Mouse (Mus musculus): ENCODE data around the gene Il12a. TPM values are rescaled to one million over a fixed set of nuclear protein-coding genes. Genes with fewer than 3 reads are reported as not detected.

The Il12a gene
- polyA plus RNA-seq, 1 experiment from 2014 or later: 4.5 TPM

DNA sequence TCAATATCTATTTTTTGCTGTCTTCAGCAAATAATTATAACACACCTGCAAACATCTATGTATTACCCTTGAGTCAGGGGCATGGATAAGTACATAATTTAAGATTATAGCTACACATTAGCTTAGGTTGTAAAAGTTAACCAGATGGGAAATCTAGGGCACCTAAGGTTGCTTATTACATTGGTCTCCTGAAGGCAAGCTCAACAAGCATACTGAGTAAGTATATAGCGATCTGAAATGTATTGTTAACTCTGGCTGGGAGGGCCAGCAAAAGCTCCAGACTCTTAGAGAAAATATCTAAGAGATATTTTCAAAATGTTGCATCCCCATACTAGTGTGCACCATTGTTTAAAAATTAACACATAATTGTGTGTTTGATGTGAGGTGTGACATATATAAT, 22.6 kb upstream of the Il12a start:
- H3K27ac ChIP-seq: no peak overlapping the region
- no peak overlapping the region for H3K4me3 ChIP-seq
- no peaks in the 10 kb centered on the region for H3K9me3 ChIP-seq (replicated peaks)
- 80% methylated on average over 1 of the region's 1 CpGs for WGBS (ENCODE audit: insufficient replicate concordance)
- ATAC-seq: no peak
- H3K4me1 ChIP-seq: no peaks in the 10 kb centered on the region
- H3K27me3 ChIP-seq (replicated peaks): no peaks in the 10 kb centered on the region
- no peak overlapping the region for H3K9ac ChIP-seq
- H3K36me3 ChIP-seq: no peaks in the 10 kb centered on the region
- H3K4me2 ChIP-seq: no peak overlapping the region

DNA sequence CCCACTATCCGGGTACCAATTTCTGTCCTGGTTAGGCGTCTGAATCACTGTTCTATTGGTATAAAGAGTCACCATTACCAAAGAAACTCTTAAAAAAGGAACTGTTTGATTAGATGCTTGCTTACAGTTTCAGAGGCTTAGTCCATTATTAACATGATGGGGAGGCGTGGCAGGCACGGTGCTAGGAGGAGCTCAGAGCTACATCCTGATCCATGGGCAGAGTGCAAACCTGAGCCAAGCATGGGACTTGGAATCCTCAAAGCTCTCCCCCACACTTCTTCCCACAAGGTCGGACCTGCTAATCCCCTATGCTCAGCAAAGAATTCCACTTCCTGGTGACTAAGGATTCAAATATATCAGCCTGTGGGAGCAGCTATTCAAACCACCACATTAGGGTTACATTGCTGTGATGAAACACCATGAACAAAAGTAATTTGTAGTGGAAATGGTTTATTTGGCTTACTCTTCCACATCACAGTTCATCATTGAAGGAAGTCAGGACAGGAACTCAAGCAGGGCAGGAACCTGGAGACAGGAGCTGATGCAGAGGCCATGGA, 20.9 kb upstream of the Il12a start:
- Histone ChIP-seq H3K4me1 (no peaks in the 10 kb centered on the region), H3K4me2 (no peak overlapping the region), H3K4me3 (no peak overlapping the region), H3K27ac (no peak overlapping the region), H3K27me3 (replicated peaks) (no peaks in the 10 kb centered on the region), H3K36me3 (no peaks in the 10 kb centered on the region), H3K9ac (no peak overlapping the region), H3K9me3 (replicated peaks) (no peaks in the 10 kb centered on the region)
- ATAC-seq: no peak
- WGBS (ENCODE audit: insufficient replicate concordance): 68% methylated on average over 5 of the region's 5 CpGs

DNA sequence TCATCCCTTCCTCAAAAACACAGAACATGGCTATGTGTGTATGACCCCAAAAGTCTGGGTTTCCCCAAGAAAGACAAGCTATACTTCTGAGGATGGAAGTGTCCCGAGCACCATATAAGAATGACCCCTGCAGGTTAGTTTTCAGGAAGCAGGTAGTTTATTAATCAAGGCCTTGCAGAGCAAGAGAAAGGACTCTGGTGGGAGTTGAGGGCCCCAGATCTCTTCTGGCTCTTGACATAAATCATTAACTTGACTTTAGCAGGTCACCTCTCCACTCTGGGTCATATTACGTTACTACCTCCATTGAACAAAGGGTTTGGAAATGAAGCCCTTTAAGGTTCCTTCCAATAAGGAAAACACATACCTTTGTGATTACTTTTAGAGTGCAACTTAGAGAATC, 15.7 kb upstream of the Il12a start:
- Histone ChIP-seq H3K9ac (no peak overlapping the region), H3K9me3 (replicated peaks) (no peaks in the 10 kb centered on the region), H3K36me3 (no peaks in the 10 kb centered on the region), H3K27me3 (replicated peaks) (no peaks in the 10 kb centered on the region), H3K4me2 (no peak overlapping the region), H3K27ac (no peak overlapping the region), H3K4me3 (no peak overlapping the region), H3K4me1 (peaks cover 29% of the 10 kb centered on the region)
- 65% methylated on average over 2 of the region's 2 CpGs for WGBS (ENCODE audit: insufficient replicate concordance)
- ATAC-seq: no peak

DNA sequence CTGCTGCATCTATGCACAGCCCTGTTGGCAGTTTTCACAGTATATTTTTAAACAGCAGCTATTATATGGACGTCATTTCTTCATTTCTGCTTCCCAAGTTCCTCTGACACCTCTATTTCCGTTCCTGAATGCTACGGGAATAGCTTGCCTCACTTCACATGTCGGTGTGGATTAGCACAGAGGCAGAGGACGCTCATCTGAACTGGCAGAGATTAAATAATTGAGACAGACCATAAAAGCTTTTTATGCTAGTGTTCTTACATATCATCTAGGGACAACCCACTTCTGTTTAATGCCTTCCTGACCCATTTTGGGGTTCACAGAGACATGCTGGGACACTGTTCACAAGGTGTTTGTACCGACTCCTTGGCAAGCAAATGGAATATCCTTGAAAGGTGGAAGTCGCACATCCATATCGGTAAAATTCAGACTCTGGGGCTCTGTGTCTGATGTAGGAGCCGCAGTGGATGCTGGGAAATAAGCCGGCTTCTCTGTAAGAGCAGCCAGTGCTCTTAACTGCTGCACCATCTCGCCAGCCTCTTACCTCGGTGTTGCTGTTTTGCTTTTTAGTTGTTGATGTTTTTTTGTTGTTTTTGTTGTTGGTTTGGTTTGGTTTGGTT, 15.1 kb upstream of the Il12a start:
- Histone ChIP-seq H3K4me2 (no peak overlapping the region), H3K36me3 (no peaks in the 10 kb centered on the region), H3K9me3 (replicated peaks) (no peaks in the 10 kb centered on the region), H3K27me3 (replicated peaks) (no peaks in the 10 kb centered on the region), H3K27ac (no peak overlapping the region), H3K9ac (no peak overlapping the region), H3K4me1 (peaks cover 29% of the 10 kb centered on the region), H3K4me3 (no peak overlapping the region)
- ATAC-seq: no peak
- 77% methylated on average over 12 of the region's 12 CpGs for whole genome bisulfite sequencing (ENCODE audit: insufficient replicate concordance)

DNA sequence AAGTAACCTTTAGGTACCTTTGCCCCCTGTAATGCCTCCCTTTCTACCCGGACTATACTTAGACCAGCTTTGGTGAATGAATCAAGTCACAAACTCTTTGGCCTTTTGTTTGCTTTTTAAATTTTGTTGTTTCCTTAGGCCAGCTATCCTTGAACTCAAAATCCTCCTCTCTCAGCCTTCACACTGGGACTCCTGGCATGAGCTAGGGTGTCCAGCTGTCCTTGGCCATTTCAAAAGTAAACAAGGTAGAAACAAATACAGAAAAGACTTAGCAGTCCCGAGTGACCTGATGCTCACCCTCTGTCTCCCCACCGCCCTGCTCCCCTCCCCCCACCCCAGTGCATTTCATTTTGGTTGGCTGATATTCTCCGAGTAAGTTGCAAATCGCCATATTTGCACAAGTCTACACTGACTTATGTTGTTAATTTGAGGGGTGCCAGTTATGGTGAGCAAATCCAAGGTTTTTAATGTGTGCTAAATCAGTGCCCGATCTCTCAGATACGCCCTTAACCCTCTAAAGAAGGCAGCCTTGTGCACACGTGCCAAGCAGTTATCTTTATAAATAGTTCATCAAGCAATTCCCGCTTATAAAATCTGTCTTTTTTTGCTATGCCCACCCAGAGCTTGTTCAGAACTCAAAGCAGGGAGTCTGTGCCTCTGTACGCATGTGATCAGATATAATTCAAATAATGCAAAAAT, 14.3 kb upstream of the Il12a start:
- H3K4me1 ChIP-seq: peaks cover 29% of the 10 kb centered on the region
- WGBS (ENCODE audit: insufficient replicate concordance): 42% methylated on average over 10 of the region's 10 CpGs
- H3K9ac ChIP-seq: no peak overlapping the region
- no peak for ATAC-seq
- H3K27me3 ChIP-seq (replicated peaks): no peaks in the 10 kb centered on the region
- H3K4me2 ChIP-seq: peak overlapping the region; percentile 60; the same call in 1 of the 2 replicates
- H3K36me3 ChIP-seq: no peaks in the 10 kb centered on the region
- no peak overlapping the region for H3K4me3 ChIP-seq
- H3K27ac ChIP-seq: 0 out of 2 replicates have a peak overlapping the region, but pooled peaks have one; percentile 8
- no peaks in the 10 kb centered on the region for H3K9me3 ChIP-seq (replicated peaks)

DNA sequence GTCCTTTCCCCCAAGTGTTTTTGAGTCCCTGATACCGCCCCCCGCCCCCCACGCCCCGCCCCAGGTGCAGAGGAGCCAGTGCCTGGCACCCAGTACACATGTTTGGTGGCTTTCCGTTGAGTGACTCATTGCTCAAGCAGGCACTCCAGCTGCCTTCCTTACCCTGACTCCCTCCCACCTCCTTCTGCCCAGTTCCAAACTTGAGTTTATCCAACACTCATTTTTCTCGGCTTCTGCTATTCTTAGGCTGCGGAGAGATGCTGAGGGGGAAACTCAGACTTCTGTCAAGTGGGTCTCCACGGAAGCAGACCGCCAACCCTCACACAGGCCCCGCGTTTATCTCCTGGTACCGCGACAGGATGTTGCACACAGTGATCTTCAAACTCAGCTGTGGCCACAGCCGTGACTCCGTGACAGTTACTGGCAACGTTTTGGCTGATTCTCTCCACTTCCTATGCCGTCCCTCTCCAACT, 13.6 kb upstream of the Il12a start:
- Histone ChIP-seq H3K4me3 (peak overlapping the region; percentile 24), H3K9me3 (replicated peaks) (no peaks in the 10 kb centered on the region), H3K4me2 (peak overlapping the region; percentile 60), H3K9ac (no peak overlapping the region), H3K27ac (peak overlapping the region; percentile 8), H3K27me3 (replicated peaks) (no peaks in the 10 kb centered on the region), H3K36me3 (no peaks in the 10 kb centered on the region), H3K4me1 (peaks cover 29% of the 10 kb centered on the region)
- ATAC-seq: peak; percentile 76
- 7% methylated on average over 17 of the region's 17 CpGs for WGBS (ENCODE audit: insufficient replicate concordance)

DNA sequence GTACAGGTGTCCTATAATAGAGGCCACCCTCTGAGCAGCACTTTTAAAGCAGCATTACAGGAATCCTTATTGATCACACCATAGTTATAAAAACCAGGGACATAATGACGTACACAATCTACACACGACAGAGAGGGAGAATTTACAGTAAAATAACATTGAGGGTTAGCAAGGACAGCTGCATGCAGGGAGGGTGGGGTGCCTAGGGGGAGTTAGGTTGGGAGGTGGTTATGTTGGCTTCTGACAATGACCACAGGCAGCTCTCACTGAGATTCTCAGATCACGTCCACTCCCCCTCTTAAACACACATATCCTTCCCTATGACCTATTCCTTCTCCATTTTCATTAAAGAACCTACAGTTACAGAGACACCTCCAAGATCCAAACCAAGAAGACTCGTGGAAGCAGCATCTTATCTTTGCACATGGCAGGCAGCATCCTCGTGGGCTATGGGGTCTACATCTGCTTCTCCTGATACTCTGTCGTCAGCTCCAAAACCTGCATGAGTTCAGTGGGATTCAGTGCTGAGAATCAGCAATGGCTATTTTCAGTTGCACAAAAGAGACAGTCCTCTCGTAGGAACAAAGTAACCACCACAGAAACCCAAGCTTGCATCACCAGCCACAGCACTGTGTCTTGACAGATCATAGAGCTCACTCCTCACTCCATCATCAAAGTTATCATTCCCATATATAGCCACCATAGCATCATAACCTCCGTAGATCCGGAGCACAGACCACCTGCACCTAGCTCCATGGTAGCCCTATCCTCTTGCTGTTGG, 11.4 kb upstream of the Il12a start:
- Histone ChIP-seq H3K27me3 (replicated peaks) (no peaks in the 10 kb centered on the region), H3K4me3 (no peak overlapping the region), H3K9me3 (replicated peaks) (no peaks in the 10 kb centered on the region), H3K36me3 (no peaks in the 10 kb centered on the region), H3K27ac (no peak overlapping the region), H3K4me2 (no peak overlapping the region), H3K4me1 (peaks cover 29% of the 10 kb centered on the region), H3K9ac (no peak overlapping the region)
- WGBS (ENCODE audit: insufficient replicate concordance): 51% methylated on average over 9 of the region's 9 CpGs
- no peak for ATAC-seq

DNA sequence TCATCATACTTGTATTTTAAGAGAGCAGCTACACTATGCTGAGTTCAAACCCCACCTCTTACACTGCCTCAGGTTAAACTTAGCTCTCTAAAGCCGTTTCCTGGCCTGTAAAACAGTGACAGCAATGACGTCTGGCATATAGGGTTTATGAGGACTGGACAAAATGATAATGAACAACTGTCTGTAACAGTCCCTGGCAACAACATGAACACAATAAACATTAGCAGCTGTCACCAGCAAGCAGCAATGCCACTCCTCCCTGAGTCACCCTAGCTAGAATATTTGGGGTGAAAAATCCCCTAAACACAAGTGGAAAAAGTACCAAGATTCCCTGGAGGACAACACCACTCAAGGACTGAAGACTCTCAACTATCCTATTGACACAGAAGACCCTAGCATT, 6.9 kb upstream of the Il12a start:
- H3K9ac ChIP-seq: no peak overlapping the region
- no peaks in the 10 kb centered on the region for H3K36me3 ChIP-seq
- no peak overlapping the region for H3K4me2 ChIP-seq
- ATAC-seq: no peak
- H3K9me3 ChIP-seq (replicated peaks): no peaks in the 10 kb centered on the region
- 18% methylated on average over 2 of the region's 2 CpGs for WGBS (ENCODE audit: insufficient replicate concordance)
- H3K27me3 ChIP-seq (replicated peaks): no peaks in the 10 kb centered on the region
- H3K4me1 ChIP-seq: peaks cover 10% of the 10 kb centered on the region
- H3K27ac ChIP-seq: no peak overlapping the region
- H3K4me3 ChIP-seq: no peak overlapping the region

DNA sequence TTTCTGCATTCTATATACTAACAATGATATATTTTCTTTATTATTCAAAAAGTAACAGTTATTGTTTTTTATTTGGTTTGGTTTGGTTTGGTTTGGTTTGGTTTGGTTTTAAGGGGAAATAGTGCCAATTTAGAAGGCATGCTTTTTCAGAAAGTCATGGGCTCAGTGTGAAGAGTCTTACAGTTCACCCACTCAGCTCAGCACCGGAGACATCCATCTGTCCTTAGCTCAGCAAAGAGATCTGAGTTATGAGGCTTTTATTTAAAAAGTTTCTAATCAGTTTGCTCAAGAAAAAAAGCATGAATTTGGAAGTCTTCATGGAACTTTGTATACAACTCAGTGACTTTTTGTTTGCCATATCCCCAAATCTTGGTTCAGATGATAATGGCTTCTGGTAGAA, 6.2 kb upstream of the Il12a start:
- Histone ChIP-seq H3K4me1 (peaks cover 3% of the 10 kb centered on the region; the same call in 1 of the 2 replicates), H3K4me3 (no peak overlapping the region), H3K27me3 (replicated peaks) (no peaks in the 10 kb centered on the region), H3K9ac (no peak overlapping the region), H3K9me3 (replicated peaks) (no peaks in the 10 kb centered on the region), H3K4me2 (no peak overlapping the region), H3K27ac (no peak overlapping the region), H3K36me3 (no peaks in the 10 kb centered on the region)
- no peak for ATAC-seq
- 69% methylated on average over 1 of the region's 1 CpGs for WGBS (ENCODE audit: insufficient replicate concordance)

DNA sequence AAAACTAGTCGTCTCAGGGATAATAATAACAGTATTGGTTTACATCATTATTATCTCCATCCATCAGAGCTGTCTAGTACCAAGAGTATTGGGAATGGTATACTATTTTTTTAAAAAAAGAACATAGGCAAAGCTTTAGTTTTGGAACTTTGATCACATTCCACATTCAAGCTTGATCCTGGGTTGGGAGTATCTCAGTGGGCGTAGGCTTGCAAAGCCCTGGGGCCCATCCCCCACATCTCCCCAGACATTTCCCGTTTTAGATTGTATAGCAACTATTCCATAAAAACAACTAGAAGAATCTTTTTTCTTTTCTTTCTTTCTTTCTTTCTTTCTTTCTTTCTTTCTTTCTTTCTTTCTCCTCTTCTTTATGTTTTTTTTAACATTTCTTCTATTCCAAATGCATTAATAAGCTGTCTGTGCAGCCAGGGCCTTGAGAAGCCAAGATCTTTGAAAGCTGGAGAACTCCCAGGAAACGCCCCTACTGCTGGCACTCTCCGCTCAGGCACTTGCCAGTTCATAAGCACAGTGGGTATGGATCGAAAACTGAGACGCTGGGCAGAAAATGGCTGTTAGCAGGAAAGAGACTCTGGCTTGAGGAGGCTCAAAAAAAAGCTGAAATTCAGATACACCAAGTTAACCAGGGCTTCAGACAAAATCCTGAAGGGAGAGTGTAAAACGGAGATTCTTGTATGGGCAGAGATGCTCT, 3.4 kb upstream of the Il12a start:
- ATAC-seq: no peak
- H3K9me3 ChIP-seq (replicated peaks): no peaks in the 10 kb centered on the region
- no peak overlapping the region for H3K4me3 ChIP-seq

DNA sequence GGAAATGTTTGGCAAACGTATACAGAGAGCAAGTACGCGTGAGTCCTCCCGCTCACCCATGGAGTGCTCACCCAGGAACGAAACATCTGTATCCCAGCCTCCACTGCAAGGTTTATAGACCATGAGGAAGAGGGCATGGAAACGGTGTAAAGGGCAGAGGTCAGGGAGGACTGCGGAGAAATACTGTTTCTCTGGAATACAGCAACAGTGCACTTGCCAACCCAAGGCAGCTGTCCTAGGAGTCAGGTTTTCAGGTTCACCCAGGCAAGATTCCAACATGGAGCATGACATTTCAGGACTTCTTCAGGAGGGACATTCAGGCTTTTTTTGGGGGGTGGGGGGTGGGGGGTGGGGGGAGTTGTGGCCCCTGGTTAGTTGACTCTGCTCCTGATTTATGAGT, 1.1 kb upstream of the Il12a start:
- WGBS (ENCODE audit: insufficient replicate concordance): 78% methylated on average over 7 of the region's 7 CpGs
- 0 out of 2 replicates have a peak, but pooled peaks cover 9% of the 10 kb centered on the region for H3K27me3 ChIP-seq (replicated peaks)
- ATAC-seq: no peak

More for the DNA sequence above, 3.4 kb upstream of the Il12a start:
- Histone ChIP-seq H3K27me3 (replicated peaks) (0 out of 2 replicates have a peak, but pooled peaks cover 9% of the 10 kb centered on the region), H3K9ac (no peak overlapping the region), H3K27ac (no peak overlapping the region), H3K36me3 (no peaks in the 10 kb centered on the region), H3K4me2 (no peak overlapping the region), H3K4me1 (peaks cover 11% of the 10 kb centered on the region; the same call in 1 of the 2 replicates)
- WGBS (ENCODE audit: insufficient replicate concordance): 56% methylated on average over 8 of the region's 8 CpGs

More for the DNA sequence above, 1.1 kb upstream of the Il12a start:
- Histone ChIP-seq H3K4me1 (peaks cover 11% of the 10 kb centered on the region; the same call in 1 of the 2 replicates), H3K9me3 (replicated peaks) (no peaks in the 10 kb centered on the region), H3K4me3 (no peak overlapping the region), H3K9ac (no peak overlapping the region), H3K4me2 (no peak overlapping the region), H3K27ac (no peak overlapping the region), H3K36me3 (no peaks in the 10 kb centered on the region)

Data from liver, embryonic 12.5 days (tissue).